Mouse (Mus musculus) heart, embryonic 14.5 days (tissue): ENCODE data around the gene Plxnd1. TPM values are rescaled to one million over a fixed set of nuclear protein-coding genes. Genes with fewer than 3 reads are reported as not detected.

ENCODE experiments used
- ATAC-seq: fragments of 200-750 bp; cut with Nextera tagmentation; 2 replicates; pipeline ENCODE4 v1.8.0; 2017; ENCODE audit warnings: low read depth, moderate TSS enrichment; ENCODE audit not compliant: insufficient number of reproducible peaks, insufficient read depth, low FRiP score
- H3K27ac ChIP-seq, 2 experiments: fragments of 200-500 bp in 1 of 2; fragments of 300-500 bp in 1 of 2; sonication (generic) in 1 of 2; replicated peaks in 1 of 2; 2 replicates each; pipeline ENCODE4 v1.5.1; 2012 to 2014; ENCODE audit warnings: low read depth in 2 of 2, low read length in 2 of 2, control low read depth in 1 of 2, mild to moderate bottlenecking in 1 of 2, mixed read lengths in 1 of 2; ENCODE audit not compliant: control insufficient read depth in 1 of 2, insufficient read depth in 1 of 2
- H3K27me3 ChIP-seq: fragments of 300-500 bp; sonication (generic); 2 replicates; pipeline ENCODE4 v1.6.1; 2014; ENCODE audit warnings: mild to moderate bottlenecking, low read length, control low read depth; ENCODE audit not compliant: control insufficient read depth, insufficient read depth
- H3K36me3 ChIP-seq: fragments of 300-500 bp; sonication (generic); 2 replicates; pipeline ENCODE4 v1.6.1; 2014; ENCODE audit warnings: mild to moderate bottlenecking, control low read depth, low read length, mixed read lengths; ENCODE audit not compliant: control insufficient read depth, insufficient read depth
- H3K4me1 ChIP-seq, 2 experiments: fragments of 200-500 bp in 1 of 2; fragments of 300-500 bp in 1 of 2; sonication (generic) in 1 of 2; 2 replicates each; pipeline ENCODE4 v1.6.1; 2012 to 2014; ENCODE audit warnings: low read length in 2 of 2, control low read depth in 1 of 2, mixed read lengths in 1 of 2; ENCODE audit not compliant: control insufficient read depth in 2 of 2, insufficient read depth in 2 of 2
- H3K4me2 ChIP-seq: fragments of 300-500 bp; sonication (generic); 2 replicates; pipeline ENCODE4 v1.6.1; 2014; ENCODE audit warnings: mild to moderate bottlenecking, low read length
- H3K4me3 ChIP-seq, 2 experiments: fragments of 200-500 bp in 1 of 2; fragments of 300-500 bp in 1 of 2; sonication (generic) in 1 of 2; 2 replicates each; pipeline ENCODE4 v1.5.1; 2012 to 2014; ENCODE audit warnings: low read length in 2 of 2, mild to moderate bottlenecking in 2 of 2, control low read depth in 1 of 2, low read depth in 1 of 2, moderate library complexity in 1 of 2; ENCODE audit not compliant: control insufficient read depth in 1 of 2, insufficient read depth in 1 of 2
- H3K9ac ChIP-seq: fragments of 300-500 bp; sonication (generic); 2 replicates; pipeline ENCODE4 v1.6.1; 2014; ENCODE audit warnings: mild to moderate bottlenecking, low read length
- H3K9me3 ChIP-seq: fragments of 300-500 bp; sonication (generic); 2 replicates; pipeline ENCODE4 v1.6.1; 2016; ENCODE audit warnings: low read length, control low read depth; ENCODE audit not compliant: control insufficient read depth
- WGBS: fragments of 180-500 bp; shearing (Covaris S2); extraction: QIAGEN DNeasy Blood & Tissue Kit; methylation state at CpG from one replicate; pipeline ENCODE4 v1.1.7; 2014; 5-methylcytosine and 5-hydroxymethylcytosine counted together
- polyA plus RNA-seq: library from polyadenylated mRNA; unstranded; fragments of >200 nt; fragmentation: Nextera tagmentation; extraction: Ambion mirVana; gene quantifications from 2 replicates; pipeline ENCODE4 v1.2.1, GENCODE M21; 2014

The Plxnd1 gene
- polyA plus RNA-seq, 1 experiment from 2014 or later, result 58.8 TPM

DNA sequence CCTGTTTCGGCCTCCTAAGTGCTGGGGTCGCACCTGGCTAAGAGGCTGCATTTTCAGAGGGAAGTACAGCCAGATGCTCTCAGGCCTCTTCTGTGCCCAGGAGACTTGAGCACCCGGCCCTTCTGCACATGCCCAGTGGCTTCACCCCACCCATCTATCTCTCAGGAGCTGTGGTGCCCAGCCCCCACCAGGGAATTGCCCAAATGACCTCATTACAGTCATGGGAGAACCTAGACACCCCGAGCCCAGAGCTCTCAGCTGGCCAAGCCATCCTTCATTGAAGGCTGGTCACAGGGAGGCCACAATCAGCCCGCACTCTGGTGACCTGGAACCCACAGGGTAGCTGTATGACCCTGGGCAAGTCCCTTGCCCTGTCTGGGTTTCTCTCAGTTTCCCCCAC is 5.8 kb downstream of the Plxnd1 start:
- Histone ChIP-seq H3K4me2 (peak overlapping the region; percentile 76), H3K9ac (peak overlapping the region; percentile 80; the same call in 1 of the 2 replicates), H3K27ac (no peak overlapping the region), H3K27me3 (peaks cover 18% of the 10 kb centered on the region), H3K9me3 (no peaks in the 10 kb centered on the region; the same call in 1 of the 2 replicates), H3K4me3 (peak overlapping the region; percentile 47 to 58), H3K36me3 (no peaks in the 10 kb centered on the region), H3K4me1 (peaks cover 25 to 35% of the 10 kb centered on the region in 2 experiments)
- ATAC-seq, result no peak
- 70% methylated on average over 5 of the region's 5 CpGs for WGBS

DNA sequence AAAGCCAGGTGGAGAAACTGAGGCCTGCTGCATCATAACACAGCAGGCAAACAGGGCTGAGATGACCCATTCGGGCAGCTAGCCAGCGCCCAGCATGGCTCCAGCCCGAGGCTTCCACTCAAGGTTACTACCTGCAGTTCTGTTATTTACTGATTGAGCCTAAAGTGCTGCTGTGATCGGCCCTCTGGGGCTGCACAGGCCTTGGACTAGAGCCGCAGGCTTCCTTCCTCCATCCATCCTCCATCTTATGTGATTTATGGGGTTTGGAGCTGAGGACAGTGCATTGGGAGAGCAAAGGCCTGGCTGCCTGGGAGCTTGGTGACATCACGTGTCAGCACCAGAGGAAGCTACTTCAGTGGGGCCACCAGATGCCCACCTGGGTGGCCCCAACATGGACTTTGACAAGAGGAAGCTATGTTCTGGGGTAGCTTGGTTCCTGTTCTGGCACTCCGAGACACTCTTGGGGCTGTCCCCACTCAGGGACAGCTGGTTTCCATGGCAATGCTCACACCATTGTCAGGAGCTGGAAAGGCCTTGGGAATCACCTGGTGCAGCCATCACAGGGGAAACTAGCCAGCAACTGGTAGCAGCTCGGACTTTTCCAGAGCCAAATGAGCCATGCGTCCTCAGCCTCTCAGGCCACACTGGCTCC is 7.6 kb downstream of the Plxnd1 start:
- H3K36me3 ChIP-seq, result no peaks in the 10 kb centered on the region
- no peak overlapping the region; a peak in 1 of 4 replicates for H3K27ac ChIP-seq
- H3K4me3 ChIP-seq, result peak overlapping the region; percentile 8; a peak in 1 of 4 replicates
- WGBS, result 60% methylated on average over 9 of the region's 9 CpGs
- H3K4me1 ChIP-seq, result peaks cover 33 to 35% of the 10 kb centered on the region in 2 experiments
- H3K27me3 ChIP-seq, result 0 out of 2 replicates have a peak, but pooled peaks cover 4% of the 10 kb centered on the region
- H3K4me2 ChIP-seq, result peak overlapping the region; percentile 76
- H3K9ac ChIP-seq, result peak overlapping the region; percentile 47; the same call in 1 of the 2 replicates
- H3K9me3 ChIP-seq, result no peaks in the 10 kb centered on the region
- ATAC-seq, result no peak

DNA sequence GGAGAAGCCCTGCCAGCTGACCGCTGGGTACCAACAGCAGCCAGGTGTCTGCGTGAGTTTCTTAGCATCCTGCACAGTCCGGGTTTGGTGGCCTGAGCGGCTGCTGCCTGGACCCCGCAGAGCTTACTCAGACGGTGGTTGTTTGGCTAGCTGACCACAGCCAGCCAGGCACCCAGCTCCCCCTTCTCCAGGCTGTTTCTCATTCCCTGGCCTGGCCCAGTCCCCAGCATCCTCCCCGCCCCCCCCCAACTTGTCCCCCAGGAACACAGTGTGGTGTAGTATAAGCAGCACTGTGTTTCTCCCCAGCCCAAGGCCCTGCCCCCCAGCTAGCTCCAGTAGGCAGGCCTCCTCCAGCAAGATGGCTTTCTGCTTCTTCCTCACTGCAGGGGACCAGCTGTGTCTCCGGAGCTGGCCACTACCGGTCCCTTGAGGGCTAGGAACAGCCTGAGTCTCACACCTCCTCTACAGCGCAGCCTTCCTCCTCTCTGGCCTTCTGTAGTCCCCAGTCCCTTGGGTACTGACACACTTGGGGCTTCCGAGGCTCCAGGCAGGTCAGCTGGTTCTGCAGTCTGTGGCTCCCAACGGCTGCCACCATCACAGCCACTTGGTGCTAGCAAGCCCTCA is 8.2 kb downstream of the Plxnd1 start:
- ATAC-seq, result no peak
- Histone ChIP-seq H3K4me3 (peak overlapping the region in 1 of 2 experiments; percentile 8; a peak in 1 of 4 replicates), H3K27ac (0 out of 4 replicates have a peak overlapping the region, but pooled peaks of 1 of the 2 experiments have one; percentile 2), H3K9me3 (no peaks in the 10 kb centered on the region), H3K27me3 (0 out of 2 replicates have a peak, but pooled peaks cover 4% of the 10 kb centered on the region), H3K36me3 (no peaks in the 10 kb centered on the region), H3K4me1 (peaks cover 29 to 31% of the 10 kb centered on the region in 2 experiments), H3K9ac (peak overlapping the region; percentile 47; the same call in 1 of the 2 replicates), H3K4me2 (peak overlapping the region; percentile 76)
- 53% methylated on average over 11 of the region's 12 CpGs for WGBS

DNA sequence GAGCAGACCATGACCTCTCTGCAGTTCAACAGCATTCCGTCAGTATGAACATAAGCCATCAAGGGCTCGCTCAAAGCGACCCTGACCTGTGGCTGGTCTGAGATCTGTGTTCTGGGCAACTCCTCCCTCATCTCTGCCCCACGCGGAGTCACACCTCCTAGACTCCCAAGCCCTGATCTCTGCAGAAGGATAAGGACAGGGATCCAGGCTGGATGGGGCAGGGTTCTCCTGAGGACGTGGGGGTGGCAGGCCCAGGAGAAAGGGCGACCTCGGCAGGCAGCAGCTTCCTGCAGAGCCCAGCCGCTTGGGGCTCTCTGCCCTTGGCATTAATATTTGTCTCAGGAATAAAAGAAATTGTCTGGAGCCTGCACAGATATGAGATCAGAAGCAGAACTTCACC is 9.2 kb downstream of the Plxnd1 start:
- 41% methylated on average over 9 of the region's 9 CpGs for WGBS
- Histone ChIP-seq H3K4me3 (0 out of 4 replicates have a peak overlapping the region, but pooled peaks of 1 of the 2 experiments have one; percentile 8), H3K27me3 (0 out of 2 replicates have a peak, but pooled peaks cover 4% of the 10 kb centered on the region), H3K9ac (peak overlapping the region; percentile 47; the same call in 1 of the 2 replicates), H3K27ac (no peak overlapping the region), H3K36me3 (no peaks in the 10 kb centered on the region), H3K4me1 (peaks cover 25 to 26% of the 10 kb centered on the region in 2 experiments), H3K4me2 (peak overlapping the region; percentile 76), H3K9me3 (no peaks in the 10 kb centered on the region)
- ATAC-seq, result no peak

DNA sequence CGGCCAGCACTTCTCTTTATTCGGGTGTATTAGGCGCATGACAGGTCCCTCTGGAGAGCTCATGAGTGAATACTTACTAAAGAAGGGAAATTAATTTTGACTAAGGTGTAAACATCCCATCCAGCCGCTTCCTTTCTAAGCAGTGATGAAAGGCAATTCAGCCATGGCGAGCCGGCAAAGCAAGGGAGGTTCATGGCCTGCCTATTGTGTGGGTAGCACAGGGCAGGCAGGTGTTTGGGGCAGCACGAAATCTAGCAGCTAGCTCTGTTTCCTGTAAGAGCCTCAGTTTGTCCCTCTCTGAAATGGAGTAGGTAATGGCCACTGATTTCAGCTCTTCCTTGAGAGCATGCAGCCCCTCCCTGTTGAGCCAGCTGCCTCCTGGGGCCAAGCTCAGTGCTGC is 10.2 kb downstream of the Plxnd1 start:
- Histone ChIP-seq H3K27me3 (0 out of 2 replicates have a peak, but pooled peaks cover 4% of the 10 kb centered on the region), H3K36me3 (peaks cover 9% of the 10 kb centered on the region), H3K9ac (peak overlapping the region; percentile 47; the same call in 1 of the 2 replicates), H3K9me3 (no peaks in the 10 kb centered on the region), H3K27ac (no peak overlapping the region), H3K4me1 (peaks cover 25 to 26% of the 10 kb centered on the region in 2 experiments), H3K4me3 (no peak overlapping the region), H3K4me2 (peak overlapping the region; percentile 76)
- ATAC-seq, result no peak
- WGBS, result 69% methylated on average over 7 of the region's 7 CpGs

DNA sequence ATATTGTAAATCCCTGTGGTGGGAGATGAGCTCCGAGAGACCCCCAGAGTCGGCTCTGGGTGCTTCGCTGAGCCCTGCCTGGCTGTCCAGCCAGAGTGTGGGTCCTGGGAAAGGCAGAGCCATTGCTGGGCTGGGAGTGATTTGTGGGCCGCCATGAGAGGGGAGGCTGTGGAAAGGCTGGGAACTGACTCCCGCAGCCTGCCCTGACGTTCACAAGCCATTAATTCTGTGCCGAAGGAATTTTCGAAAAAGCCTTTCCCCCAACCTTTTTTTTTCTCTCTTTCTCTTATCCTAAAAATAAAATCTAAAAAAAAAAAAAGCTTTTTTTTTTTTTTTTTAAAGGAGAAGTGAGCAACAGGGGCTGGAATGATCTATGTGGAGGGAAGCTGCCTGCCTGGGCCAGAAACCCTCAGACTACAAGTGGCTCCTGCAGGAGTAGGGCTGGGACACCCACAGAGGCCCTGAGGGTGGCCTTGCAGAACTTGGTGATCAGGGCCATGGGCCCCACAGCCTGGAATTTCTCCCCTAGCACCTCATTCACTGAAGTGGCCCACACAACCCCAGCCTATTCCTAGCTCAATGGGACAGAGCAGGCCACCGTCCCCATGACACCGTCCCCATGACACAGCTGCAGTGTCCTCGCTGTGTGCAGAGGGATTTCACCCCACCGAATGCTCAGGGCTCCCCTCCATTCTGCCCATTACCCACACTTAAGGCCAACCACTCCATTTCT is 11.3 kb downstream of the Plxnd1 start:
- peaks cover 25 to 26% of the 10 kb centered on the region in 2 experiments for H3K4me1 ChIP-seq
- H3K36me3 ChIP-seq, result peaks cover 13% of the 10 kb centered on the region
- peak overlapping the region; percentile 21 for H3K4me2 ChIP-seq
- no peaks in the 10 kb centered on the region for H3K9me3 ChIP-seq
- no peak for ATAC-seq
- no peaks in the 10 kb centered on the region for H3K27me3 ChIP-seq
- H3K4me3 ChIP-seq, result no peak overlapping the region
- 60% methylated on average over 12 of the region's 12 CpGs for WGBS
- peak overlapping the region; percentile 38 for H3K9ac ChIP-seq
- H3K27ac ChIP-seq, result peak overlapping the region in 1 of 2 experiments; percentile 31; a peak in 3 of 4 replicates

DNA sequence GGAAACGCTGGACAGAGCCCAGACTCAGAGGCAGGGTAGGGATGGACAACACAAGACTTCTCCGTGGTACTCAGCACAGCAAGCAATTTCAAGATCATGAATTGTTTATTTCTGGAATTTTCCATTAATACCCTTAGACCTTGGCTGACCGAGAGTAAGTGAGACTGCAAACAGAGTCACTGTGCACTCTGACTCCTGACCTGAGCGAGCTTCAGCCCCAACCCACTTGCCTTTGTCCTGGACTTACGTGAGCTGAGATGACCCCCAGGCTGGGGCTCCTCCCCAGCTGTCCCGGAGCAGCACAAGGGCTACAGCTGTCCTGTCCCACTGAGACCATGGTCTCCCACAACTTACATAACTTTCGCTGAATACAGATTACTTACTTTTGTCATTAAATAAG is 11.9 kb downstream of the Plxnd1 start:
- Histone ChIP-seq H3K4me3 (no peak overlapping the region), H3K9me3 (no peaks in the 10 kb centered on the region), H3K36me3 (peaks cover 17% of the 10 kb centered on the region), H3K27ac (peak overlapping the region in 1 of 2 experiments; percentile 29; a peak in 2 of 4 replicates), H3K27me3 (no peaks in the 10 kb centered on the region), H3K9ac (peak overlapping the region; percentile 22; the same call in 1 of the 2 replicates), H3K4me2 (0 out of 2 replicates have a peak overlapping the region, but pooled peaks have one; percentile 5), H3K4me1 (peaks cover 25 to 26% of the 10 kb centered on the region in 2 experiments)
- 70% methylated on average over 7 of the region's 7 CpGs for WGBS
- ATAC-seq, result no peak
